Mouse (Mus musculus): Measurements from ENCODE around the gene Eif4g3.

The Eif4g3 gene

DNA sequence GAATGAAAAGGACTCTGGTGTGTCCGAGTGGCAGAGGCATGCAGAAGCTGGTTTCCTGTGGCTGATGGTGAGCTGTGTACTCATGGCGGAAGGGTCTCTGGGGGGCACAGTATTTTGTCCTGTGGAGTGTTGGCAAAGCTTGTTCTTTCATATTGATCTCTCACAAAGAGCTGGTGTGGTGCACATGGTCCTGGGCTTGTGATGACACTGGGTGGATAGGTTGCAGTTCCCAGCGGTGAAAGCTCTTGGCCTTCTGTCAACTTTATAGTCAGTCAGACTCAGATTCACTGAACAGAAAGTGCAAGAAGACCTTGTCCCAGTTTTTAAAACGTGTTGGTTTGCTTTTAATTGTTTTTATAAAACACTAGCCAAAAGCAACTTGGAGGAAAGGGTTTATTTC is 68.3 kb downstream of the Eif4g3 start:
- DNase-seq (ENCODE audit: low spot score in 2 of 2) = no peak

DNA sequence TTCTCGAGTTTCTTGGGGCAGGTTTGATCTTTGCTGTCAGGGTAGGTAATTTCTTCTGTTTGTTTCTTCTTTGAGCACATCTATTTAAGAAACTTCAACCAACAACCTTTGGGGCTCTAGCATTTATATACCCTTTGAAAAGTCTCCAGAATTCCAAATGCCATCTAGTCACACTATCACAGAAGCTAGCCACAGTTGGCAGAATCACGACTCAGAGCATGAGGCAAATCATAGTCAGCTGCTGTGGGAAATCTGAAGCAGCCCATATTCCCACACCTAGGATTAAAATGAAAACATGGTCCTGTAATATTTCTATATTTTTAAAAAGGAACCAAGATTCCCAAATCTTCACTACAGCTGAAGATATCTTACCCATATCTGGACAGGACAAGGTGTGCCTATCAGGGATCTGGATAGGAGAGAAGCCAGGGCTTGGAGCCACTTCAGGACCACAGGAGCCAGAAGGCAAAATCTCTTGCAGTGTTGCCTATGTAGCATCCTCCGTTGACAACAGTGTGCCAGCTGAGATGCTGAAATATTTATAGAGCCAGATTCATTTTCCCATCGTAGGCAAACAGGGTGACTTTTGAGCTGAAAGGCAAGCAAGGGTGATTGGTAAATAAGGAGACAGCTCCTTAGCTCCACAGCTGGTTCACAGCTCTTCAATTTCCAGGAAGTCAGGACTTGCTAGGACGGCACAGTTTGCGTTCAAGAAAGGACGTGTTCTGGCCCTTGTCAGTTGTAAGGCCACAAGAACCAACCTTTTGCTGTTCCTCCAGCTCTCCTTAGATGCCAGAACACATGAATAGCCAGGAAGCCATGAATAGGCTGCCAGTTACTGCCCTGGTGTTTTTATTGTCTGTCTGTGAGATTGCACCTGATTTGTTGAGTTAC is 70.8 kb downstream of the Eif4g3 start:
- no peak for DNase-seq (ENCODE audit: low spot score in 2 of 2)

DNA sequence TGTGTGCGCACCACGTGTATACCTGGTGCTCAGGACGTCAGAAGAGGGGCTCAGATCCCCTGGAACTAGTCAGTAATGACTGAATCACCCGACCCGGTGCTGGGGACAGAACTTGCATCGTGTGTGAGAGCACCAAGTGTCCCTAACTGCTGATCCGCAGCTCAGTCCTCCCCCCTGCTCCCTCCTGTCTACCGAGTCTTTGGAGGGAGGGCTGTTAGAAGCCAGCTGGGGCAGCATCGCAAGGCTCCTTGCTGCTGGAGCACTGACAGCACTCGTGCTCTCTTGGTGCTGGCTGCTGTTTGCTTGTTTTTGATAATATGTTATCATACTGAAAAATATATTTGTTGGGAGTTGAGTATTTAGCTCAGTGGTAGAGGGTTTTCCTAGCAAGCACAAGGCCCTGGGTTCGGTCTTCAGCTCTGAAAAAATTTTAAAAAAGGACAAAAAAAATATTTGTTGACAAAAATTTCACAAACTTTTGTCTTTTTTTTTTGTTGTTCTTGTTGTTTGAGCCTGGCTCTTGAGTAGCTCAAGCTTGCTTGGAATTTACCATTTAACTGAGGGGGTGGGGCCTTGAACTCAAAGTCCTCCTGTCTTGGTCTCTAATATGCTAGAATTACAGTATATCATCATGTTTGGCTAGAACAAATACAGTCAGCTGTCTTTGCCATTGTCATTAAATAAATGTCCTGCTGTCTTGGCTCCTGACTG is 72.2 kb downstream of the Eif4g3 start:
- DNase-seq (ENCODE audit: low spot score in 2 of 2) = no peak

DNA sequence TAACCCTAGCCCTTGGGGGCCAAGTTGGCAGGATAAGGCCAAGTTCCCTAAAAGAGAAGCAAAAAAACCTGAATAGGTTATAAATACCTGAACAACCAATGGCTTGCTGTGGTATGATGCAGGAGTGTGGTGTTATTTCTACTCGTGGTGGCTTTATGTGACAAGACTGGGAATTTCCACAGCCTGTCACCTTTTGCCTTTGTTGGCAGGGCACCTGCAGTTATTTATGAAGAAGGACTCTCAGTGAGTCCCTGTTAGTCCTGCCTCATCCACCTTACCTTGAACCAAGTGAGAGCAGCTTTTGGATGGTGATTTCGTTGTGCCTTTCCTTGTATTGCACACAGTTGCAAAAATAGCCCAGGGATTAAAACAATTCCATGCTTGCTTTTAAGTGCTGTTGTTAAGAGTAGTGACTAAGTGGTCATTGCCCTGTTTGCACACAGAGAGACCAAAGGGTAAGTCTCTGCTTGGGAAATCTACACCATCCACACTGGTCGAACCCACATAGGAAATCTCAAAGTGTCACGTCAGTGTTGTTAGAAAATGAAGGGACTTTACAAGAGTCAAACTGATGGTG is 72.9 kb downstream of the Eif4g3 start:
- no peak for DNase-seq (ENCODE audit: low spot score in 2 of 2)

DNA sequence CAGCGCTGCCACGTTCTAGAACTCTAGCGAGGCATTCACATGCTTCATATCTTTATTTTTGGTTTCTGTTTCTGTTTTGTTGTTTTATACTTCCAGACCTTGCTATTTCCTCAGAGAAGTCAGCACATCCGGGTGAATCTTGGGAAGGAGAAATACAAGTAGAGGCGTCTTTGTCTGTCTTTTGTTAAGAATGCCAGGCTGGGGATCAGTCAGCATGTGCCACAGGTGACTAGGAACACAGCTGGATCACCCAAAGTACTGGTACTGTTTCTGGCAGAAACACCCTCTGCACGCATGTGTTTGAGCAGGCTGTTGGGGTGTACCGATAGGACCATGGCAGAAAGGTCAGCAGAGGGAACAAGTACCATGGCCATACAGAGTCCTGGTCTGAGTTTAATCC is 73.6 kb downstream of the Eif4g3 start:
- no peak for DNase-seq (ENCODE audit: low spot score in 2 of 2)

DNA sequence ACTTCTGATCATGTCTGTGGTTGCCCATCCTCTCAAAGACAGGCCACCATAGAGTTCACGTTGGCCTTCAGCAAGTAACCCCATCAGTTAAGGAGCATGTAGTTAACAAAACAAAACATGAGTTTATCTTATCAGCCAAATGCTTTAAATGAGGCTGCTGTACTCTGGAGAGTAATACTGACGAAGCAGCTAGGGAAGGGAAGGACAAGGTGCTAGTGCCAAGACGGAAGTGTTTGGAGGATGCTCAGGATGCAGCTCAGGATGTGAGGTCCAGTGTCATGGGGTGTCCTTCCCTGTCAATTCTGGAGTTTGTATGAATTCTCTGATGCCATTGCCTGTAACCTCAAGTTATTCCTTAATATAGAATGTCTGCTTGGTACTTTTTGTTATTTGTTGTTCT is 75.0 kb downstream of the Eif4g3 start:
- DNase-seq (ENCODE audit: low spot score in 2 of 2) = no peak

DNA sequence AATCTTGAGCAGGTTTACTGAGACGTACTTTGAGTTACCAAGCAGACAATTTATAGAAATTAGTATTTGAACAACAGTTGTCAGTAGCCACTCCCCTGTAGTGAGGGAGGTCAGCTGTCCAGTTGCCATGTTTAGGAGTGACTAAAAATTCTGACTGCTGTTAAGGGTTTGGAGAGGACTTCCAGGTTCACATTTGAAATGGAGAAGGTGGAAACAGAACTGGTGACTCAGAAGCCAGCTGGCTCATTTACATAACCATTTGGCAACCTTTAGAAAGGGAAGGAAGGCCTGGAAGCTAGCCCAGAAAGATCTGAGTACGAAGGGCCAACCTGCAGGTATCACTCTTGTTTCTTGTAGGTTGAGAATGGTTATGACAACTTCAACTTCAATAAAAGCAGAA is 75.8 kb downstream of the Eif4g3 start:
- DNase-seq (ENCODE audit: low spot score in 2 of 2) = peak in 1 of 2 experiments; percentile 25

DNA sequence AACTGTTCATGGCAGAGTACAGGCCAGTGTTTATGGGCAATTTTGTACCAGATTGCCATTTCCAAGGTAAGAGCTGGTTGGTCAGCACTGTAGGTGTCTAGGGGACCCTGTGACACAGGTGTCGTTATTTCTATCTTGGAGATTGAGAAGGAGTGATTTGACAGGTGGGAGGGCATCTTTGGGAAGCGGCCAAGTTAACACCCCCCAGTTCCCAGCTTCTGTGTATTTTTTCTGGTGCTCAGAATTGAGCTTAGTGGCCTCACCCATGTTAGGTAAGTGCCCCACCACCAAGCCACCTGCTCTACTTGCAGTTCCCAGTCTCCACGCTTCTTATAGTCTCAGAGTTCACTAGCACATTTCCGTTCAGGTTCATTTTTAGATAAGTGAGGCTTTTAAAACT is 76.5 kb downstream of the Eif4g3 start:
- no peak for DNase-seq (ENCODE audit: low spot score in 2 of 2)

DNA sequence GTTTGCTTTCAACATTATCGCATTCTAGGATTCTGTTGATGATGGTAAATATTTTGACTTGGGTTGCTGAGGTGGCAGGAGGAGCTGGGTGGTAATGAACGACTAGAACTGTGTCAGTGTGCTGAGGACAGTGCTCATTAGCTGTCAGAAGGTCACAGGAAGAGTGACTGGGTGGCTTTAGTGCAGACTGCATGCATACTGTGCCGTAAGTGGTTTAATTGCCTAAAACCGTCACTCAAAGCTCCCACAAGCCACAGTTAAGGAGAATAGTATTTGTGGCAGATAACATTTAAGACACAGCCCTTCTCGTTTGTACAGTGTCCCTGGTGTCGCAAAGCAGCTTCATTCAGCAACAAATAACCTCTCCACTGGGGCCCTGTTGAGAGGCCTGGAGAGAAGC is 78.7 kb downstream of the Eif4g3 start:
- DNase-seq (ENCODE audit: low spot score in 2 of 2) = no peak

DNA sequence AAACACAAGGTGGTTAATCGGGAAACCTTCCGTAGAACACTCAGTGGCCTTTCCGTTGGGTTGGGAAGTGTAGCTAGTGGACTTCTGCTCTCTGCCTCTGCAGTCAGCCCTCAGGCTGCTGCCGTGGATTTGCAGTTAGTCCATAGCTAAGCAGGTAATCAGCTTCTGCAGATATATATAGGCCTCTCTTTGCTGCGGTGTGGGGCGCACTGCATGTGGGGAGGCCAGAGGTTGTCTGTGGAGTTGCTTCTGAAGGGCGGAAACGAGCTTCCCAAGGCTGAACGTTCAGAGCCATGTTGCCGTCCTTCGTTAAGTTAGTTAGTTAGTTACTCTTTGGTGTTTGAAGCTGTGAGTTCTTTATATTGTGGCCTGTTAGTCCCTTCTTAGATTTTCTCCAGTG is 80.3 kb downstream of the Eif4g3 start:
- DNase-seq (ENCODE audit: low spot score in 2 of 2) = no peak

DNA sequence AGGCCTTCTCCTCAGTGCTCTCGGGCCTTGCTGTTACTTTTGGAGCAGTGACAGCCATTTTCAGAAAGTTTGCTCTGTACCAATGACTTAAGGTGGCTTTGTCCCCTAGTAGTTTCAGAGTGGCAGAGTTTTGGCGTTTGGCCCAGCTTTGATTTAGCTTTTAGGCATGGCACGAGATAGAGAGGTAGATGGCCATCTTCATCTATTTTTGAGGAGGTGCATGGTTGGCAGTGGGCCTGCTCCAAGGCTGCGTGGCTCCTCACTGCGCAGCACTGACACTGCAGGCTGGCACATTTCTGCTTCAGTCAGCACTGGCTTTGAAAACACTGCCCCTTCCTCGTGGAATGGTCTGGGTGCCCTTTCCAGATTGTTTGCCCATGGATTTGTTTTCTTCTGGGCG is 80.7 kb downstream of the Eif4g3 start:
- no peak for DNase-seq (ENCODE audit: low spot score in 2 of 2)

DNA sequence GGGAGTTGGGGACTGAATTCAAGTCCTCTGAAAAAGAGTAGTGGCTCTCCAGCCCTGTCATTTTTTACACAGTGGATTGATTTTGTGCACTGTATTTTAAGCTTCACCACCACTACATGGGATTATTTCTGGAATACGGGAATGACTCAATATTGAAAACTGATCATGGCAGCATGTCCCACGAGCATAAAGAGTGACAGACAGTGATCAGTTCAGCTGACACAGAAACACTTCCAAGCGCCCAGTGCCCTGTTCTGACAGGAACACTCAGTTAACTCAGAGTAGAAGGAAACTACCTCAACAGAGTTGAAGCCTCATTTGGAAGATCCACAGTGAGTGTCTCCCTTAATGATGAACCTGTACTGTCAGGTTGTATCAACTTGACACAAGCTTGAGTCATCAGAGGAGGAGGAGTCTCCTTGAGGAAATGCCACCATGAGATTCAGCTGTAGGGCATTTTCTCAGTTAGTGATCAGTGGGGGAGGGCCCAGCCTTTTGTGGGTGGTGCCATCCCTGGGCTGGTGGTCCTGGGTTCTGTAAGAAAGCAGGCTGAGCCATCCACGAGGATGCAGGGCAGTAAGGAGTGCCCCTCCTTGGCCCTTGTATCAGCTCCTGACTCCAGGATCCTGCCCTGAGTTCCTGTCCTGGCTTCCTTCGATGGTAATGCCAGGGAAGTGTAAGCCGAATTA is 82.2 kb downstream of the Eif4g3 start:
- no peak for DNase-seq (ENCODE audit: low spot score in 2 of 2)

DNA sequence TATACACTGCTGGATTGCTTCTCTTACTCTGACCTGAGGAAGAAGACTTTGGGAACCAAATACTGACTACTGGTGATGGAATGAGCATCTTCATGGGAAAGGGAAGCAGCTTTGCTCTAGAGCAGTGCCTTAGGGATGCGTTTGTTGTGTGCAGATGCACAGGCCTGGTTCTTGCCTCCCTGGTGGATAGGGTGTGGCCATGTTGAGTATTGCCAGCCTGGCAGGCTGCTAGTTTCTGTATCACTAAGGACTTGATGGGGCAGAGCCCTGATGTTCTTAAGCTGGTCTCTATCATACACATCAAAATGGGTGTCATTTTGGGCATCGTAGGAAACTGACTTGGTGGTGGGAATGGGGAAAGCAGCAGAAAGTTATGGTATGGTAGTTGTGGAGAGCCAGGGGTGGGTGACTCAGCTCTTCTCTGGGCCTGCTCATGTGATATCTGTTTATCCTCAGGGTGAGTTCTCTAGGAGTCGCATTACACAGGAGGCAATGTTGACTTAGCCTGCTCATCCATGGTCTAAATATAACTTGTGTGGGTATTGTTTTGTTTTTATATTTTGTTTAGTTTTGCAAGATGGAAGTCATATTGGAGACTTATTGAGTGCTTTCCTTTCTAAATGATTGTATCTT is 85.0 kb downstream of the Eif4g3 start:
- no peak for DNase-seq (ENCODE audit: low spot score in 2 of 2)

DNA sequence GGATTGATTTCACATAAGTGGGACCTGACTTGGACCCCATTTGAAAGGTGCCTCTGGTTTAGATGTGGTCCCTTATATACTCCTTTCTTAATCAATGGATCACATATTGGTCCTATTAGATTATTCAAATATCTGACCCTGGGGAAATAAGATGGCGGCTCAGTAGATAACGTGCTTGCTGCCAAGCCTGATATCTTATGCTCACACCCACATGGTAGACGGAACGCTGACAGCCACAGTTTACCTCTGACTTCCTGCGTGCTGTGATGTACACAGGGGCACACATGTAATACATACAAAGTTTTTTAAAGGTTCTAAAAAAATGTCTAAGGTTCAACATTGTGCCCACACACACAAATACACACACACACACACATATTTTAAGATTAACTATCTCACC is 86.4 kb downstream of the Eif4g3 start:
- no peak for DNase-seq (ENCODE audit: low spot score in 2 of 2)

DNA sequence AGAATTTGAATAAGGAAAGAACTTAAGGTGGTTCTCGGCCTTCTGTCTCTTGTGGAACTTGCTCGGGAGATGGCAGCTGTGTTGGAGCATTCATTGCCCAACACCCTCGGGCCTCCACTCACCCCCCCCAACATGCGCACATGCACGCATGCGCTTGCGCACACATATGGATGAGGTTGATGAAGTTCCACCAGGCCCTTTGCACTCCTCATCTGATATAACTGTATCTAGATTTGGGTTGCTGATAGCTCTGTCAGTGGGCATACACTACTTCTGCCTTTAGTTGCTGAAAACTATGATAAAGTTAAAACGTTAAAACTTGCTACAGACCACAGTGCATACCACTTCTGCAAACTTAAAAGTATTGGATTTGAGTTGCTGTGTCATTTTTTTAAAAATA is 89.6 kb downstream of the Eif4g3 start:
- DNase-seq (ENCODE audit: low spot score in 2 of 2) = no peak

DNA sequence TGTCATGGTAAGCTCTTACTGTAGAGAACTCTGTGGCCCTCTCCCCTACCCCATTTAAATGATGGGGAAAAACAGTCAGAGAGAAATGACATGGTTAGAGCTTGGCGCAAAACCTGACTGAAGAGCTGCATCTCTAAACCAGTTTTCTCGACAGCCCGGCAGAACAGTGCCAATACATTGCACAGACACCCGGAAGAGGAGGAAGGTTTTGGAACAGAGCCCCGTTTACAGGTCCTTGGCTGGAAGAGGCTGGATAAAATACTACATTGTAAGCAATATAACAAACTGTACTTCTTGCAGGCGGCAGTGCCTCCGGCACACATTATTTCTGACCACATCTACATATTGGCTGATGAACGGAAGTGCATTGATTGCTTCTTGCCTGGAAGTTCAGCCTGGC is 91.3 kb downstream of the Eif4g3 start:
- DNase-seq (ENCODE audit: low spot score in 2 of 2) = no peak

DNA sequence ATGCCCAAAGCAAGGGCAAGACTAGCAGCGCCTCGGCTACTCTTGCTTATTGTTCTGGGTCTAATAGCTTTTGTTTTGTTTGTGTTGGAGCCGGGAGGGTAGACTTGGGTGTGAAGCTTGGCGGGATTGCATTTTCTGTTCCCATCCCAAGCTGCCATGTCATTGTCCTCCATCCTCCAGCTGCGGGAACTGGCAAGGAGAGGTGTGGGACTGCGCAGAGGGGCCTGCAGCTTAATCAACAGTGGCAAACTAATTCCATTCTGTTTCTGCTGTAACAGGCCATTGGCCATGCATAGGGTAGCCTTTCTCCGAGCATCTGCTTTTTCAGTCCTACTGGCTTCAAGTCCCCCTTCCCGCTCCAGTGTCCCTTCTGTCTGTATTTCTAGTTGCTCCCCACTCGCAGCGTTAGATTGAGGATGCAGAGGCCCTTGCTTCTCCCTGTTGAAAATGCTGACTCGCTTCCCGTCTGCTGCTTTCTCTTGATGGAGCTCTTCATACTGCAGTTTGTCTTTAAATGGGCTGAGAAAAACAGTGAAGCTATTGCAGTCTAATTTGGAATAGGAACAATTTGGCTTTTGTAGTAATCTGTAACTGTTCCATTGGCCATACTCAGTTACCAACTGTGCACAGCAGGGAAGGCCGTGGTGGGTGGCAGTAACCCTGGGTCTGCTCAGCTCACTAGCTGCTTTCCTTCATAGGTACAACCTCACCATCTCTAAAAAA is 92.2 kb downstream of the Eif4g3 start:
- no peak for DNase-seq (ENCODE audit: low spot score in 2 of 2)

DNA sequence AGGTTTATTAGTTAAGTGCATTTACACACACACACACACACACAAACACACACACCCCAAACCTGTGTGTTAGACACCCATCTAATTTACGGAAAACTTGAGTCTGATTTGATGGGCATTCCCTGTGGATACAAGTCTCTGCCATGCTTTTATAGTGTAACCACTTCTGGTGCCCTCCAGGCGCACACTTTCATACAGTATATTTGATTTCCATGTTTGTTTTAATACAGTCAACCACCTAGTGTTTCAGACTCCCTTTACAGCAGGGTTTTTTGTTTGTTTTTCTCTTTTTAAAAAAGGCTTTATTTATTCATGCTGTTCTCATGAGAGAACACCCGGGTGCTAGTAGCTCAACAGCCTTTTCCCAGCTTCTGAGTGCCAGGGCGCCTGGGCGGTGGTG is 94.1 kb downstream of the Eif4g3 start:
- no peak for DNase-seq (ENCODE audit: low spot score in 2 of 2)

DNA sequence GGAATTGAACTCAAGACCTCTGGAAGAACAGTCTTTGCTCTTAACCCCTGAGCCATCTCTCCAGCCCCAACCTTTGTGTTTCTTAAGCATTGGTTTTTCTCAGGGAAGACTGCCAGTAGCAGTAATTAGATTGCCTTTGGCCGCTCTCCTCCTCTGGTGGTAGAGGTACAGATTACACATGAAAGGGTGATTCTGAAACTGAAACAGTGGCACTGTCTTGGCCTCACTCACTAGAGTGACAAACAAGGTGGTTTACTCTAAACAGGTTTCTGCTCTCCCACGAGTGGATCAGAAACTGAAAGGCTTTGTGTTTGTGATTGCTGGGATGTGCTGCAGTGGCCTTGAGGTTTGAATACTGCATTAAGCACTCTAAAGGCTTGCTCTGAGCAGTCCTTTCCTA is 96.7 kb downstream of the Eif4g3 start:
- no peak for DNase-seq (ENCODE audit: low spot score in 2 of 2)

DNA sequence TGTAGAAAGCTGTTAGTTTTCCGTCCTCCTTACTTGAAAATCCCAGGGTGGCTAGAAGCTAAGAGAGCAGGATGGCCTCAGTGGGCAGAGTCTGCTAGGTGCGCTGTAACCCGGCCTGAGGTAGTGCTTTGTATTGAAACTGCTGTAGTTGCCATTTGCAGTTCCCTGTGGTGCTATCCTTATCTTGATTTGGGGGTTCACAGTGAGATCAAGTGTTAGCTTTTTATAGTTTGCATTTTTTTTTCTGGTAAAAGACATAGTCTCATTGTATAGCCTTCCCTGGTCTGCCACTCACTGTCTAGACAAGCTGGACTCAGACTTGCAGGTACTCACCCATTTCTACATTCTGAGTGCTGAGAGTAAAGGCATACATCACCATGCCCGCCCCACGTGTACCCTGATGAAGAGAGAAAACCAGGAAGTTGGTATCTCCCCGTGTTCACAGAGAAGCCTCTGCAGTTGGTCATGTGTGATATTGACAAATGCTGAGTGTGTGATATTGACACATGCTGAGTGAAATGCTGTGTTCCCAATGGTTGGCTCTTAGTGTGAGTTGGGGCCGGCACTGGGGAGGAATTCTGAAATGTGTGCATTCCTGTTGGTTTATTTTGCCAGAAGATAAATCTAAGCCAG is 98.9 kb downstream of the Eif4g3 start:
- DNase-seq (ENCODE audit: low spot score in 2 of 2) = no peak

DNA sequence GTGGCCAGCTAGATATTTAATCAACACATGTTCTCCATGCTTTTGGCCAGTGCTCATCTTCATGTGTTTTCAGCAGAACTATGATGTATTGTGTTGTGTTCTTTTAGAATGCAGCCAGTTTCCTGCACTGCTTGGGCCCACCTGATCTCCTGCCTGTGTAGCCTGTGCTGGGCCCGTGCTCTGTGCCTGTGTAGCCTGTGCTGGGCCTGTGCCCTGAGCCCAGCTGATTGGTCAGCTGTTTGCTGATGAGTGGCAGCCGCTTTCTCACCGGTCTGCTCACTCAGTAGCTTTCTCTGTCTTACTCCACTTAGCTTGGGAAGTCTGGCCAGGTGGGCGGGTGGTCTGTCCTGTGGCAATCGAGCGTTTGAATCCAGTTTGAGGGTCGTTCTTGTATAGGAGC is 107.6 kb downstream of the Eif4g3 start:
- DNase-seq (ENCODE audit: low spot score in 2 of 2) = no peak

Measured in urinary bladder, postnatal 36 days (tissue).